Mouse (Mus musculus) frontal cortex, postnatal 10 days (tissue): Measurements from ENCODE around the gene Pmis2.

Source experiments
- DNase-seq, 2 experiments: peaks; one replicate each; pipeline ENCODE4 v3.0.0; 2022; ENCODE audit warnings: low spot score in 2 of 2, mixed read lengths in 1 of 2

The Pmis2 gene

DNA sequence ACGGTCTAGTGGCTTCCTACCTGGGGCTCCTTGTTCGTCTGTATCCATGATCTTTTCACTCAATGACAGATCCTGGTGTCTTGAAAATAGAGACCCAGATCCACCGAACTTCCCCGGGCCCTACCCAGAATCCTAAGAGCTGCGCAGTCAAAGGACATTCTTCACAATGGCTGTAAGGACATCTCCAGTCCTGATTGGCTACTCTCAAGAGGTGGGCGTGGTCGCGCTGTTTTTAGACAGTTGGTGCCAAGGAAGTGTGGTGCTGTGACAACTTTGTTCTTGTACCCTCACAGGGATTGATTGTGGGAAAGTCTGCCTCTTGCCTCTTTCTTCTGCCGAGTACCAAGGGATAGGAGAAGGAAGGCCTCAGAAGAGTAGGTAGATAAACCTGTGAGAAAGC is at the start of gene Pmis2:
Pmis2 (minus strand) TSS at position 126 of the 400 bp plus-strand sequence.
- no peak for DNase-seq

GRCm38 (mm10) chr7:30719669-30720068 is 48.3 kb upstream of the Pmis2 start:
- DNase-seq: no peak

DNA sequence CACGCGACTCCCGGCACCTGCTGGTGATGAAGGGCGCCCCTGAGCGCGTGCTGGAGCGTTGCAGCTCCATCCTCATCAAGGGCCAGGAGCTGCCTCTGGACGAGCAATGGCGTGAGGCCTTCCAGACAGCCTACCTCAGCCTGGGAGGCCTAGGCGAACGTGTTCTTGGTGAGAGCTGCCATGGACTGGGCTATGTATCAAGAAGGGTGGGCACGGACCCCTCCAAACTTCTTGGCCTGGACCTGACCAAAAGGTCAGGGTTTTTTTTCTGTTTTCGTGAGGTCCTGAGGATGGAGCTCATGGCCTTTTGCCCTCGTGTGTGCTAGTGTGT is 46.3 kb upstream of the Pmis2 start:
- DNase-seq: no peak

GRCm38 (mm10) chr7:30717006-30717715 is 45.8 kb upstream of the Pmis2 start:
- peak; percentile 67 to 68 for DNase-seq

GRCm38 (mm10) chr7:30711942-30712341 is 40.5 kb upstream of the Pmis2 start, which contains the start of gene Atp4a:
Gene Atp4a (plus strand): TSS chr7:30712209.
- DNase-seq: no peak

- DNase-seq: no peak
Observed at GRCm38 (mm10) chr7:30707441-30707840, 36.0 kb upstream of the Pmis2 start.

DNA sequence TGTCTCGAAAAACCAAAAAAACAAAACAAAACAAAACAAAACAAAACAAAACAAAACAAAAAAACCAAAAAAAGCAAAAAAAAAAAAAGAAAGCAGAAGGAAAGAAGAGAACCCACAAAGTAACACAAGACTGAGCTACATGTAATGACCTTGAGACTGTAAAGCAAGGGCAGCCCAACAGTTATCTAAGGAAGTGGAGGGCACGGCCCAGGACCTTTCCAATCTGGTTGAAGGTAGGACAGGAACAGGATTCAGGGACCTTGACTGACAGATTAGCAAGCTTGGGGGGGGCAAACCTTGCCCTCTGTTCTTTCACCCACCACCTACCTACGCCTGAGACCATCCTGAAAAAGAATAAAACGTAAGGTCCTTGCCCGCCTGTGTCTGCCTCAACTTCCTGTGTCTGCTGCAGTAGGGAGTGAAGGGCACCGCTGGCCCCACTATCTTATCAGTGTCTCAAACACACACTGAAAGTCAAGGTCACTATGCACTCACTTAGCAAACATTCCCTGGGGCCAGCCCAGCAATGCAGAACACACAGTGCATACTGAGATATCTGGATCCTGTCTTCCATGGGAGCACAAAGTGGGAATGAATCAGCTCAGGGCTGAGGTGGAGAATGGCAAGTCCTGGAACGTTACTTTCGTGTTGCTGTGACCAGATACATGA is 34.9 kb upstream of the Pmis2 start:
- DNase-seq: no peak

GRCm38 (mm10) chr7:30698589-30698988 is 27.2 kb upstream of the Pmis2 start, which contains the start of gene 2200002J24Rik:
Gene 2200002J24Rik (plus strand): TSS chr7:30698926.
- DNase-seq: no peak

DNA sequence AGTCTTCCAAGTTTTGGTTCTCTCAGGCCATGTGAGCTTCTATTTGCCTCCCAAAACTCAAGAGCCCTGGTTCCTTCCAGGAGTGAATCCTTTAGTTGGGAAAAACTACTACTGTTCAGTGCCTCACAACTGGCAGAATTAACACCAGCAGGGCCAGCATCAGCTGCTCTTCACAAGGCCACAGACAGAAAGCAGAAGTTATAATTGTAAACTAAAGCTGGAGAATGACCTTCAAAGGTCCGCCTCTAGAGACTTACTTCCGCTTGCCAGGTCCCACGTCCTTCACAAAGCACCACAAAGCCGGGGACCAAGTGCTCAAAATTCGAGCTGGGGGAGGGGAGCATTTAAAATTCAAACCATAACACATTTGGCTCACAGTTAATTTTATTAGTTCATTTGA is 26.7 kb upstream of the Pmis2 start:
- no peak for DNase-seq

GRCm38 (mm10) chr7:30688325-30688724 is 16.9 kb upstream of the Pmis2 start:
- no peak for DNase-seq

GRCm38 (mm10) chr7:30683425-30683824 is 12.0 kb upstream of the Pmis2 start:
- DNase-seq: no peak

- DNase-seq: no peak
Observed at GRCm38 (mm10) chr7:30681897-30682296, 10.5 kb upstream of the Pmis2 start.

DNA sequence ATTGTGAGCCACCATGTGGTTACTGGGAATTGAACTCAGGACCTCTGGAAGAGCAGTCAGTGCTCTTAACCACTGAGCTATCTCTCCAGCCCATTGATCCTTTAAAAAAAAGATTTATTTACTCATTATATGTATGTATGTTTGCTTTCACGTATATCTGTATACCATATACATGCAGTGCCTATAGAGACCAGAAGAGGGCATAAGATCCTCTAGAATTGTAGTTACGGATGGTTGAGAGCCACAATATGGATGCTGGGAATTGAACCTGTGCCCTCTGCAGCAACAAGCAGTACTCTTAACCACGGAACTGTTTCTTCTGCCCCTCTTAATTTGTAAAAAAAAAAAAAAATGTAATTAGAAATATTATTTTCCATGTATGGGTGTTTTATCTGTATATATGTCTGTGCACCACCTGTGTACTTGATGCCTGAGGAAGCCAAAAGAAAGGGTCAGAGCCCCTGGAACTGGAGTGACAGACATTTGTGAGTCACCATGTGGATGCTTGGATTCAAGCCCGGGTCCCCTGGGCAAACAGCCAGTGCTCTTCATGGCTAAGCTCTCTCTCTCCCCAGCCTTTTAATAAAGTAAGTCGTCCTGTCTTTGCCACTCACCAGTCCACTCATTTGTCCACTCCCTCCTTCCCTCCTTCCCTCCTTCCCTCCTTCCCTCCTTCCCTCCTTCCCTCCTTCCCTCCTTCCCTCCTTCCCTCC is 7.0 kb upstream of the Pmis2 start:
- no peak for DNase-seq

- no peak for DNase-seq
Observed at GRCm38 (mm10) chr7:30669229-30669628, 2.2 kb downstream of the Pmis2 start.

DNA sequence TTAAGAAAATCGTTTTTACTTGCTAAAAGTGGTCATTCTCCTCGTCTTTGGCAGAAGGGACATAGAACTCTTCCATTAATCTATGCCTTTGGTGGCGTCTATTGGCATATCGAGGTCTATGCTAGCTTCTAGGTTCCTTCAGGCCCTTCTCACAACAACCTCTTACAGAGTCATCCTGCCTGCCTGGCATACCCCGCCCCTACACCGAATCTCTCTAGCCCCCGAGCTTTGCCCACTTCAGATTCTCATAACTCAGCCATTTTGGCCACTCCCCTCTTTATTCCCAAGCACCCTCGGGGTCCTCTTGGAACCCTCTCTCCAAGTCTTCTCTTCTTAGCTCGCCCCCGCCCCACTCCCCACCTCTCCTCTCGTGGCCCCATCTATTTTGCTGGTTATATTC is 6.1 kb downstream of the Pmis2 start:
- no peak for DNase-seq

DNA sequence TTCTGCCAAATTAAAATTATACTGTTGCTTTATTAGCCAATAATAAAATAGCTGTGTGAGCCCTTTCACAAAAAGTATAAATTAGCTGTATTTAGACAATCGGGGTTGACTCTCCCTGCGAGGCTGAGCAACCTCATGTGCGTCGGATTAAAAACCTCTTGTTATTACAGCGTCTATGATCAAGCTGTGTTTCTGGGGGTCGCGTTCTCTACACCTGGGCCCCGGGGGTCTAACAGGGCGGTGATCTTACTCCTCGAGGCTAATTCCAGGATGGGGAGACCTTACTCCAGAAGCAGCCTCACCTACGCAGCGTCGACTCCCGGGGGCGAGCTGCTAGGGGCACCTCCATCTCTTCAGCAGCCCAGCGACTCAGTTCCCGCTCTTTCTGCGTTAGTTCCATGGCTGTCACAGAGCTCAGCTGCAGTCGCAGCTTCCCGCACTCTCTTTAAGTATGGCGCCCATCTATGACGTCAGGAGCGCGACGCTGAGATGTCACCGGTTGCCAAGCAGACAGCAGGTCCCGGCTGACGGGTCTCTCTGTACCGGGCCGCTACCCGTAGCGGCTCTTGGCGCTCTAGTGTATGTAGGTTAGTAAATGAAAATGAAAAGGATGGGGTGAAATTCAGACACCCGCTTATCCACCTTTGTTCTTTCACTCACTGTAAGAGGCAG is 6.7 kb downstream of the Pmis2 start, which contains the start of gene Haus5:
Haus5 (minus strand) TSS at position 466 of the 672 bp plus-strand sequence.
- DNase-seq: peak; percentile 87 to 91

- peak; percentile 99 for DNase-seq
Observed at GRCm38 (mm10) chr7:30649591-30650540, 21.5 kb downstream of the Pmis2 start, which contains the start of gene Rbm42. Gene Rbm42 (minus strand): TSS chr7:30650317.

DNA sequence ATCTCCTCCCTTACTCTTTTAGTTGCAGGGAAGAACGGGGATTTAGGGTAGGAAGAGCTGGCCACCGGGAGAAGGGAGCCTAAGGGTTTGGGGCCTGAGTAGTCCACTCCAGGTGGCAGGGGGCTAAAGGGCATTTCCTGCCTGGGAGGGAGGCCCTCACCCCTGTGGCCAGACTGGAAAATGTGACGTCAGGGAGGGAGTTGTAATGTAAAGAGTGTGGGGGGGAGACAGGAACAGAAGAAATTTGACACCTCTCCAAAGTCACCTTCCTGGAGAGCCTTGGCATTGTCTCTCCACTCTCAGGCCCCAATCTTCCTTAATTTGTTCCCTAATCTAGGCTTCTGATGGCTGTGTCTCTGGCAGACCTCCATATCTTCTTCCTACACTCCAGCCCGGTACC is 32.3 kb downstream of the Pmis2 start:
- DNase-seq: no peak

DNA sequence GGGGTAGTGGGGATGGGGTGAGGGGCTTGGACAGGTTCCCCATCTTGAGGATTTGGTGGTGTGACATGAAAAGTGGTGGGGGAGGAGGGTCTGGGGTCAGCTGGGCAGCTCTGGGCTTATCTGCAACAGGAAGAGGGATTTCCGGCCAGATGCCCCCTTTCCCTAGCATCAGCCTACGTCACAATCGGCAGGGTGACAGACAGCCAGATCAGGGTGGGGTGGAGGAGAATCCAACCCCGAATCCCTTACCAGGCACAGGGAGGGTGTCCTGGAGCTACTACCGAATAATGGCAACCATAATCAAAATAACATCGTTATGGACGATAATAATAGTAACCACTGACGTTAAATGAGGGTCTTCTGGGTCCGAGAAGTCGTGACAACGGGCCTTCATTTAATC is 35.0 kb downstream of the Pmis2 start:
- DNase-seq: no peak

DNA sequence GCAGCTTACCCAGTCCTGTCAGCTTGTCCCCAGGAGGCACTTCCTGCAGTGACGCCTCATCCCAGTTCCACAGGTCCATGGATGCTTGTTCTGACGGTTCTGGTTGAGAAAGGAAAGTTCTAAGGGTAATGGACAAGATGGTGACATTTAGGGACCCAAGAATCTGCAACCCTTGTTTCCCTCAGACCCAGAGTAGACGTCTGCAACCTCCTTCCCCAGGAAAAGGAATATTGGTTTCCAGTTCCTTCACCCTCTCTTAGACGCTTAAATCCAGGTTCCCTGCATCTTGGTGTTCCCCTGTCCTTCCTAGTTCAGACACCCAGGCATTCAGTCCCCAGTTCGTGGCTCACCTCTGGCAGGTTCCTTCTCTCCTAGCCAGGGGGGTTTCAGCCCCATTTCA is 35.7 kb downstream of the Pmis2 start, which contains the start of gene Etv2:
Etv2 (minus strand) TSS at position 101 of the 400 bp plus-strand sequence.
- DNase-seq: no peak

DNA sequence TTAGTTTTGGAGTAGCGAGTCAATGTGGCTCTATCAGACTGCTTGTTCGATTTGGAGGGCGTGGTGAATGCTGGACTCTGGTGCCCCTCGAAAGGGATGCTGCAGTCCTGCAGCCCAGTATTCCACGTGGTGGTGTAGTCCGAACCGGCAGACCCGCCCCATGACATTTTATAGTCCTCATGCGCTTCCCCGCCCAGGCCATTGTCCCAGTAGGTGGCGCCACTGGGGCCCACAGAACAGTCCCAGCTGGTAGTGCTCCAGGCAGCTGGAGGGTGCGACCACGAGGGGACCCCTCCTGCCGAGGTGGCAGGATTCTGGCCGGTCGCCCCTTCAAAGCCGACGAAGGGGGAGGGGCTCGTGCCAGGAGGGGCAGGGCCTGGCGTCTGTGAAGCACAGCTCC is 36.8 kb downstream of the Pmis2 start:
- peak in 1 of 2 experiments; percentile 25 for DNase-seq
